Comparison of ENCODE assay signal across 35 mouse cellular contexts in the genomic region with DNA sequence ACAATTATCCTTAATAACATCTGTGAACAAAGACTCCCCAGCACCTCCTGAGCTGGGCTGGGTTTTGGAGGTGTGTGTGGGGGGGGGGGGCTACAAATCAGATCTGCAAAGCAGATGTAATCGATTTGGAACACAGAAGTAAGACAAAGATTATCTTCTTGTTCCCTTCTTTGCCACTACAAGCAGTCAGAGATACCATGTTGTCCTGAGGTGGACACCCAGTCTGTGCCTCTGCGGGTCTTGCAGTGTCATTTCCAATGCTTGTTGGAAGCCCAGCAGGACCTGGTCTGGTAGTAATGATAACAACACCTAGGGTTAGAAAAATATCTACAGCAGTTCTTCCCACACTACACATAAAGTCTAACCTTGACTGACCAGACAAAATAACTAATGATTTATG.
"Had no signal": no experiment of that assay in that cellular context is flagged by ENCODE, and none has a peak within 500 bp of the region (broad histone marks: within the 10 kb centered on the region; RNA-seq: fewer than 3 reads in every experiment).

No protein-coding gene starts in this region.

- H3K36me3 ChIP-seq: heart, embryonic 10.5 days; heart, embryonic 12.5 days; heart, embryonic 13.5 days; heart, embryonic 15.5 days; hindbrain, embryonic 10.5 days; hindbrain, embryonic 12.5 days; hindbrain, embryonic 13.5 days; hindbrain, embryonic 15.5 days; intestine, embryonic 15.5 days; kidney, embryonic 15.5 days had no signal

- H3K9me3 ChIP-seq: heart, embryonic 10.5 days; heart, embryonic 12.5 days; heart, embryonic 13.5 days; heart, embryonic 15.5 days; hindbrain, embryonic 10.5 days; hindbrain, embryonic 12.5 days; hindbrain, embryonic 13.5 days; hindbrain, embryonic 15.5 days; intestine, embryonic 15.5 days; kidney, embryonic 15.5 days had no signal

- H3K9ac ChIP-seq: heart, embryonic 12.5 days; heart, embryonic 13.5 days; heart, embryonic 15.5 days; hindbrain, embryonic 12.5 days; hindbrain, embryonic 13.5 days; hindbrain, embryonic 14.5 days; hindbrain, embryonic 15.5 days; intestine, embryonic 15.5 days; kidney, embryonic 15.5 days had no signal

- DNase-seq: heart, postnatal 10 days; heart, postnatal 14 days; heart, postnatal 36 days; heart, postnatal 4 days; kidney, adult 11 months; kidney, adult 18-20 months; kidney, adult 2 months; kidney, adult 8-10 months; kidney, adult 9 months; kidney, postnatal 10 days; kidney, postnatal 14 days; kidney, postnatal 25 days; kidney, postnatal 36 days; kidney, postnatal 4 days; layer of hippocampus, adult 9-11 months; layer of hippocampus, postnatal 36 days had no signal

- ATAC-seq: hindbrain, embryonic 16.5 days; hindbrain, postnatal 0 days; inflammation-experienced regulatory T-cells, adult 6 months; intestine, embryonic 15.5 days; intestine, embryonic 16.5 days; intestine, postnatal 0 days had no signal

- H3K27ac ChIP-seq: heart, embryonic 10.5 days; heart, embryonic 13.5 days; heart, embryonic 15.5 days; hindbrain, embryonic 10.5 days; hindbrain, embryonic 12.5 days; hindbrain, embryonic 13.5 days; hindbrain, embryonic 14.5 days; hindbrain, embryonic 15.5 days; hindbrain, postnatal 0 days; intestine, embryonic 15.5 days; kidney, embryonic 15.5 days; kidney, postnatal 0 days; layer of hippocampus, adult 2 months had no signal

- H3K4me3 ChIP-seq: heart, embryonic 10.5 days; heart, embryonic 12.5 days; heart, embryonic 13.5 days; heart, embryonic 15.5 days; hindbrain, embryonic 10.5 days; hindbrain, embryonic 12.5 days; hindbrain, embryonic 13.5 days; hindbrain, embryonic 15.5 days; intestine, embryonic 15.5 days; kidney, embryonic 15.5 days; layer of hippocampus, adult 2 months had no signal

- H3K27me3 ChIP-seq: heart, embryonic 12.5 days; heart, embryonic 13.5 days; heart, embryonic 15.5 days; hindbrain, embryonic 12.5 days; hindbrain, embryonic 13.5 days; hindbrain, embryonic 15.5 days; intestine, embryonic 15.5 days; kidney, embryonic 15.5 days had no signal

- H3K4me1 ChIP-seq: heart, embryonic 10.5 days; heart, embryonic 12.5 days; heart, embryonic 13.5 days; heart, embryonic 15.5 days; hindbrain, embryonic 10.5 days; hindbrain, embryonic 12.5 days; hindbrain, embryonic 13.5 days; hindbrain, embryonic 15.5 days; intestine, embryonic 15.5 days; kidney, embryonic 15.5 days had no signal

- H3K4me2 ChIP-seq: heart, embryonic 11.5 days; heart, embryonic 12.5 days; heart, embryonic 13.5 days; heart, embryonic 15.5 days; hindbrain, embryonic 12.5 days; hindbrain, embryonic 13.5 days; hindbrain, embryonic 14.5 days; hindbrain, embryonic 15.5 days; intestine, embryonic 15.5 days; kidney, embryonic 15.5 days had no signal
